Mouse (Mus musculus) hindbrain, embryonic 14.5 days (tissue): ENCODE results near the gene Vash1. TPM values are rescaled to one million over a fixed set of nuclear protein-coding genes. Genes with fewer than 3 reads are reported as not detected.

Experiments
- ATAC-seq: fragments of 200-750 bp; cut with Nextera tagmentation; 2 replicates; pipeline ENCODE4 v1.8.0; 2017; ENCODE audit warnings: moderate number of reproducible peaks, mild to moderate bottlenecking, moderate TSS enrichment, moderate library complexity; ENCODE audit not compliant: low FRiP score
- DNase-seq: peaks from one replicate; pipeline ENCODE4 v3.0.0-alpha.2; 2015; ENCODE audit warnings: low spot score
- H3K27ac ChIP-seq: fragments of 300-500 bp; sonication (generic); 2 replicates; pipeline ENCODE4 v1.5.1; 2014; ENCODE audit warnings: mild to moderate bottlenecking, moderate library complexity
- H3K27me3 ChIP-seq: fragments of 300-500 bp; sonication (generic); 2 replicates; pipeline ENCODE4 v1.6.1; 2014; ENCODE audit warnings: mild to moderate bottlenecking, low read length, mixed read lengths; ENCODE audit not compliant: control insufficient read depth, insufficient read depth
- H3K36me3 ChIP-seq: fragments of 300-500 bp; sonication (generic); replicated peaks from 2 replicates; pipeline ENCODE4 v1.6.1; 2014; ENCODE audit not compliant: control insufficient read depth, insufficient read depth
- H3K4me1 ChIP-seq: fragments of 300-500 bp; sonication (generic); replicated peaks from 2 replicates; pipeline ENCODE4 v1.6.1; 2014; ENCODE audit warnings: antibody characterized with exemption, low read length, mixed read lengths; ENCODE audit not compliant: control insufficient read depth, insufficient read depth
- H3K4me2 ChIP-seq: fragments of 300-500 bp; sonication (generic); replicated peaks from 2 replicates; pipeline ENCODE4 v1.6.1; 2014; ENCODE audit warnings: mild to moderate bottlenecking, moderate library complexity
- H3K4me3 ChIP-seq: fragments of 300-500 bp; sonication (generic); replicated peaks from 2 replicates; pipeline ENCODE4 v1.5.1; 2014; ENCODE audit warnings: mild to moderate bottlenecking, low read length
- H3K9ac ChIP-seq: fragments of 300-500 bp; sonication (generic); 2 replicates; pipeline ENCODE4 v1.6.1; 2014
- H3K9me3 ChIP-seq: fragments of 300-500 bp; sonication (generic); 2 replicates; pipeline ENCODE4 v1.6.1; 2016; ENCODE audit warnings: low read length; ENCODE audit not compliant: control insufficient read depth
- WGBS: fragments of 180-500 bp; shearing (Covaris S2); extraction: QIAGEN DNeasy Blood & Tissue Kit; methylation state at CpG from one replicate; pipeline ENCODE4 v1.1.7; 2014; 5-methylcytosine and 5-hydroxymethylcytosine counted together
- polyA plus RNA-seq: library from polyadenylated mRNA; unstranded; fragments of >200 nt; fragmentation: Nextera tagmentation; extraction: Ambion mirVana; gene quantifications from 2 replicates; pipeline ENCODE4 v1.2.1, GENCODE M21; 2014

Vash1 gene
- polyA plus RNA-seq, 1 experiment from 2014 or later: 31.2 TPM

DNA sequence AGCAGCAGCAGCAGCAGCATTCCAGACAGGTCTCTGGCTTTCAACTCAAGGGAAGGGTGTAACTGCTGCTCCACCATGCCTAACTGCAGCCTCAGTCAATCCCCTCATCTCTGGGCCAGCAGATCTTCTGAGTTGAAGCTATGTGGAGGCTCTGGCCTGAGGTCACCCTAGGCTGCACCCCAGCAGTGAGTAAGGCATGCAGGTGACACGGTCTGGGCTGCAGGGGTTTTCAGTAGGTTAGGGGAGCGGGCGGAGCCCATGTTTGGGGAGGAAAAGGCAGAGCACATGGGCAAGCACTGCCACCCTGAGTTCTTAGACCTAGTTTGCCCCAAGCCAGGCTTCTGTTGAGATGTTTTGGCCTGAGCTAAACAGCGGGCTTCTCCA lies 22.4 kb downstream of the Vash1 start:
- Histone ChIP-seq H3K4me2 (no peak overlapping the region), H3K9ac (no peak overlapping the region), H3K4me3 (no peak overlapping the region), H3K27ac (peak overlapping the region; percentile 81), H3K4me1 (no peaks in the 10 kb centered on the region; the same call in 1 of the 2 replicates), H3K9me3 (no peaks in the 10 kb centered on the region), H3K36me3 (peaks cover 6% of the 10 kb centered on the region), H3K27me3 (no peaks in the 10 kb centered on the region)
- DNase-seq (no peak), ATAC-seq (no peak)
- 57% methylated on average over 4 of the region's 4 CpGs for WGBS

GRCm38 (mm10) chr12:86701491-86701890 lies 23.0 kb downstream of the Vash1 start:
- DNase-seq (no peak), ATAC-seq (no peak)
- H3K4me3 ChIP-seq: no peak overlapping the region
- H3K4me2 ChIP-seq: no peak overlapping the region
- H3K36me3 ChIP-seq: peaks cover under 1% of the 10 kb centered on the region
- 90% methylated on average over 4 of the region's 4 CpGs for WGBS
- H3K9ac ChIP-seq: no peak overlapping the region
- no peaks in the 10 kb centered on the region for H3K9me3 ChIP-seq
- H3K4me1 ChIP-seq: no peaks in the 10 kb centered on the region; the same call in 1 of the 2 replicates
- H3K27ac ChIP-seq: peak overlapping the region; percentile 81; the same call in 1 of the 2 replicates
- no peaks in the 10 kb centered on the region for H3K27me3 ChIP-seq

GRCm38 (mm10) chr12:86702690-86703089 lies 24.2 kb downstream of the Vash1 start:
- 86% methylated on average over 3 of the region's 3 CpGs for WGBS
- no peak overlapping the region for H3K4me3 ChIP-seq
- ATAC-seq: no peak
- H3K27me3 ChIP-seq: no peaks in the 10 kb centered on the region
- H3K4me1 ChIP-seq: no peaks in the 10 kb centered on the region; the same call in 1 of the 2 replicates
- H3K9ac ChIP-seq: no peak overlapping the region
- H3K9me3 ChIP-seq: no peaks in the 10 kb centered on the region
- no peak for DNase-seq
- no peak overlapping the region for H3K27ac ChIP-seq
- H3K4me2 ChIP-seq: no peak overlapping the region
- H3K36me3 ChIP-seq: no peaks in the 10 kb centered on the region; the same call in none of the 2 replicates

DNA sequence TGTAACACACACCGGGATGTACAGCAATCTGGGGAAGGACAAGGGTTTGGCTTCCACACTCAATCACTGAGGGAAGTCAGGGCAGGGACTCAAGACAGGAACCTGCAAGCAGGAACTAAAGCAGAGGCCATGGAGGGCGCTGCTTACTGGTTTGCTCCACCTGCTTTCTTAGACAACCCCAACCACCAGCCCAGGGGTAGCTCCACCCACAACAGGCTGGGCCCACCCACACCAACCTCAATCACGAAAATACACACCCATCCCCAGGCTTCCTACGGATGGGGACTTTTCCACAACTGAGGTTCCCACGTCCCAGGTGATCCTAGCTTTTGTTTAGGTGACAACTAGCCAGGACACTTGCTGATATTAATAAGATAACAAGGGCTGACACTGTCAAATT lies 27.3 kb downstream of the Vash1 start:
- H3K9me3 ChIP-seq: no peaks in the 10 kb centered on the region
- DNase-seq (no peak), ATAC-seq (no peak)
- WGBS: 82% methylated on average over 5 of the region's 5 CpGs
- no peaks in the 10 kb centered on the region for H3K27me3 ChIP-seq
- no peak overlapping the region for H3K27ac ChIP-seq
- no peaks in the 10 kb centered on the region for H3K4me1 ChIP-seq
- H3K9ac ChIP-seq: no peak overlapping the region
- H3K4me2 ChIP-seq: no peak overlapping the region
- H3K36me3 ChIP-seq: no peaks in the 10 kb centered on the region; the same call in none of the 2 replicates
- no peak overlapping the region for H3K4me3 ChIP-seq

- Histone ChIP-seq H3K9me3 (no peaks in the 10 kb centered on the region), H3K9ac (no peak overlapping the region), H3K36me3 (peaks cover 15% of the 10 kb centered on the region), H3K4me1 (no peaks in the 10 kb centered on the region), H3K27me3 (no peaks in the 10 kb centered on the region), H3K27ac (no peak overlapping the region), H3K4me3 (no peak overlapping the region), H3K4me2 (no peak overlapping the region)
- ATAC-seq (no peak), DNase-seq (no peak)
- WGBS: 79% methylated on average over 5 of the region's 5 CpGs
Measured at GRCm38 (mm10) chr12:86714026-86714425, 35.5 kb downstream of the Vash1 start.

DNA sequence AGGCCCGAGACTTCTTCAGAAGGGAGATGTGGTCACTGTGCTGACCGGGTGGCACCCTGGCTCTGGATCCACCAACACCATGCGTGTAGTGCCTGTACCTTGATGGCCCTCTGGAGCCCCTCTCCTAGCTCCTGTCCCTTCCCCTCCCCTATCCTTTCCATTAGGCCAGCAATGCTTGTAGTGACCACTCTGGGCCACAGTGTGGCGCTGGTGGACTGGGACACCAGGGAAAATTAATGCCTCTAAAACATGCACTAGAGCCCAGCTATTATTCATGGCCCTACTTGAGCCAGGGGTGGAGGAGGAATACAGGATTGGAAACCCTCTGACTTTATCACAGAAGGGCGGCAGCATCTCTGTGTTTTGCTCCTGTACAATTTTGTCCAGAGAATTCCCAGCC lies 36.9 kb downstream of the Vash1 start:
- no peak overlapping the region for H3K4me3 ChIP-seq
- no peaks in the 10 kb centered on the region for H3K9me3 ChIP-seq
- H3K36me3 ChIP-seq: peaks cover 19% of the 10 kb centered on the region
- H3K4me2 ChIP-seq: no peak overlapping the region
- H3K4me1 ChIP-seq: no peaks in the 10 kb centered on the region
- no peaks in the 10 kb centered on the region for H3K27me3 ChIP-seq
- no peak overlapping the region for H3K27ac ChIP-seq
- WGBS: 50% methylated on average over 5 of the region's 5 CpGs
- H3K9ac ChIP-seq: no peak overlapping the region
- ATAC-seq: no peak
- peak; percentile 72 for DNase-seq

DNA sequence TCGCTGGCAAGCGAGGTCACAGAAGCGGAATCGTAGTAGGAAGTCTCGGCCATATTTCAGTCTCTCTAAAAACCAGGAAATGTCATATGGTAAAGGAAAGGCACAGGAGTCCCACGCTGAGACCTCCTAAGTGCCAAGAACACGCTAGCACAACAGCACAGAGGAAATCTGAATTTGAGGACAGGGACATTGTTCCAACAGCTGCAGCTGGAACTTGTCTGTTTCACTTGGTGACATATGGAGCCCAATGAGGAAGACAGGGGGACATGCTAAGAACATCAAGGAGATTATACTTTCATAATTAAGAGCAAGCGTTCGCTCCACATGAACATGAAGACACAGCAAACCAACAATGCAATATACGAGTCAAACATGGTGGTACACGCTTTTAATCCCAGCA lies 38.5 kb downstream of the Vash1 start:
- DNase-seq: no peak
- H3K27me3 ChIP-seq: no peaks in the 10 kb centered on the region
- ATAC-seq: no peak
- no peak overlapping the region for H3K4me2 ChIP-seq
- no peaks in the 10 kb centered on the region for H3K9me3 ChIP-seq
- no peak overlapping the region for H3K9ac ChIP-seq
- no peaks in the 10 kb centered on the region for H3K4me1 ChIP-seq
- WGBS: 94% methylated on average over 11 of the region's 11 CpGs
- H3K27ac ChIP-seq: no peak overlapping the region
- no peak overlapping the region for H3K4me3 ChIP-seq
- H3K36me3 ChIP-seq: peaks cover 19% of the 10 kb centered on the region

DNA sequence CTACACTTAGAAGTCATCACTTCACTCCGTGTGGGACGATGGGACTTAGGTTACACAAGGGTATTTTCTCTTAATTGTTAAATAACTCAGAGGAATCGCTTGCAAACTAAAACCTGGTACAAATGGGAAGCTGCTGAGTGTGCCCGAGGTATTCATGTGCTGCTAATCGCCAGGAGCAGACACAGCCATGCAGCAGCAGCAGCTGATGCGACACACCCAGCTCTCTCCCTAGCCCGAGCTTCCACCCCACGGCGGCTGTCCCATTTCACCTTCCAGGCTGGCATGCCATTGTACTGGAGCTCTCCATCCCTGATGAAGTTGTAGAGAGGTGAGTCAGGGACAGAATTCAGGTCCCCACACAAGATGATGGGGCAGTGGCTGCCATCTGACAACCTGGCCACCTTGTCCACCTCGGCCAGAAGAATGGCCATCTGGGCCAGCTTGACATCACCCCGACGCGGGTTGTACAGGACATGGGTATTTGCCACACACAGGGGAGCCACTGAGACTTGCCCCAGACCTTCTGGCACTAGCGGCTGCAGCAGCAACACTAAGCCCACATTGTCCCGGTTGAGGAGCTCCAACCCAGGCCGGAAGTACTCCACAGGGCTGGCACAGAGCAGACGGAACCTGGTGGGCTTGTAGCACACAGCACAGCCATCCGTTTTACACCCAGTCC lies 41.6 kb downstream of the Vash1 start:
- no peak overlapping the region for H3K9ac ChIP-seq
- H3K9me3 ChIP-seq: no peaks in the 10 kb centered on the region
- no peak overlapping the region for H3K4me3 ChIP-seq
- no peak overlapping the region for H3K27ac ChIP-seq
- H3K4me1 ChIP-seq: peaks cover 5% of the 10 kb centered on the region; the same call in 1 of the 2 replicates
- 88% methylated on average over 18 of the region's 18 CpGs for WGBS
- DNase-seq (no peak), ATAC-seq (no peak)
- no peaks in the 10 kb centered on the region for H3K27me3 ChIP-seq
- H3K4me2 ChIP-seq: no peak overlapping the region
- H3K36me3 ChIP-seq: peaks cover 19% of the 10 kb centered on the region

DNA sequence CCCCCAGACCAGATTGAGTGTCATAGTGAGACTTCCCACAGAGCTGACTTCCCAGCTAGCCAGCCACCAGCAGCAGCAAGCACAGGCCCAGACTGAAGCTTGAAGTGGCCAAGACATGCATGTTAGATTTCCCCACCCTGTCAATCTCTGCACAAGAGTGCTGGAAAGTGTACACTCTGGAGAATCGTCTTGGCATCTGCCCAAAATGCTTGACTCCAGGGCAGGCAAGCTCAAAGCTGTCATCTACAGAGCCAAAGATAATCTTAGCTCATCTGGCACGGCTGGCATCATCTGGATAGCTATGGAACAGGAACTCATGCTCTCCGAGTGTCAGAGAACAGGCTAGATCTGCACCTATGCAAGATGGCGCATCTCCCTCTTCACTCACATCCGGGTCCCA lies 43.0 kb downstream of the Vash1 start:
- no peak overlapping the region for H3K27ac ChIP-seq

More for the DNA sequence above, 43.0 kb downstream of the Vash1 start:
- Histone ChIP-seq H3K27me3 (no peaks in the 10 kb centered on the region), H3K4me2 (no peak overlapping the region), H3K4me3 (no peak overlapping the region), H3K9me3 (no peaks in the 10 kb centered on the region), H3K9ac (no peak overlapping the region), H3K4me1 (peaks cover 10% of the 10 kb centered on the region; the same call in 1 of the 2 replicates), H3K36me3 (peaks cover 16% of the 10 kb centered on the region)
- ATAC-seq: no peak
- WGBS: 81% methylated on average over 5 of the region's 5 CpGs
- no peak for DNase-seq
